Mouse (Mus musculus): Measurements from ENCODE around the gene B3gnt2. TPM values are rescaled to one million over a fixed set of nuclear protein-coding genes. Genes with fewer than 3 reads are reported as not detected.

B3gnt2 gene
- polyA plus RNA-seq, 1 experiment from 2014 or later = 8.4 TPM

- no peaks in the 10 kb centered on the region for H3K4me1 ChIP-seq (replicated peaks; ENCODE audit: control insufficient read depth, insufficient read depth, low read length)
- no peak overlapping the region for H3K4me2 ChIP-seq (ENCODE audit: low read length)
- DNase-seq (ENCODE audit: low spot score) (no peak), ATAC-seq (replicated peaks; ENCODE audit: low FRiP score, low TSS enrichment, low read depth) (no peak)
- WGBS = 96% methylated on average over 1 of the region's 1 CpGs
- H3K27ac ChIP-seq (ENCODE audit: low read depth) = no peak overlapping the region
- no peak overlapping the region for H3K4me3 ChIP-seq (ENCODE audit: low read depth, low read length)
- no peak overlapping the region for H3K9ac ChIP-seq (ENCODE audit: low read length)
- H3K9me3 ChIP-seq (ENCODE audit: control insufficient read depth, low read length) = no peaks in the 10 kb centered on the region
- no peaks in the 10 kb centered on the region for H3K27me3 ChIP-seq (replicated peaks; ENCODE audit: control insufficient read depth, insufficient read depth, low read length)
- no peaks in the 10 kb centered on the region for H3K36me3 ChIP-seq (ENCODE audit: control insufficient read depth, insufficient read depth, low read length)
These were observed 35.2 kb downstream of the B3gnt2 start for GRCm38 (mm10) chr11:22825548-22825947.

- WGBS = 78% methylated on average over 9 of the region's 9 CpGs
- ATAC-seq (replicated peaks; ENCODE audit: low FRiP score, low TSS enrichment, low read depth) = no peak
- DNase-seq (ENCODE audit: low spot score) = no peak
- H3K4me1 ChIP-seq (replicated peaks; ENCODE audit: control insufficient read depth, insufficient read depth, low read length) = no peaks in the 10 kb centered on the region
- no peak overlapping the region for H3K4me3 ChIP-seq (ENCODE audit: low read depth, low read length)
- no peak overlapping the region for H3K27ac ChIP-seq (ENCODE audit: low read depth)
- H3K27me3 ChIP-seq (replicated peaks; ENCODE audit: control insufficient read depth, insufficient read depth, low read length) = no peaks in the 10 kb centered on the region
- no peaks in the 10 kb centered on the region for H3K36me3 ChIP-seq (ENCODE audit: control insufficient read depth, insufficient read depth, low read length)
- H3K4me2 ChIP-seq (ENCODE audit: low read length) = no peak overlapping the region
- H3K9me3 ChIP-seq (ENCODE audit: control insufficient read depth, low read length) = no peaks in the 10 kb centered on the region
- H3K9ac ChIP-seq (ENCODE audit: low read length) = no peak overlapping the region
These were observed 36.6 kb downstream of the B3gnt2 start for GRCm38 (mm10) chr11:22824049-22824705.

- Histone ChIP-seq H3K27me3 (replicated peaks; ENCODE audit: control insufficient read depth, insufficient read depth, low read length) (no peaks in the 10 kb centered on the region), H3K4me2 (ENCODE audit: low read length) (no peak overlapping the region), H3K9ac (ENCODE audit: low read length) (no peak overlapping the region), H3K4me1 (replicated peaks; ENCODE audit: control insufficient read depth, insufficient read depth, low read length) (no peaks in the 10 kb centered on the region), H3K36me3 (ENCODE audit: control insufficient read depth, insufficient read depth, low read length) (no peaks in the 10 kb centered on the region), H3K27ac (ENCODE audit: low read depth) (no peak overlapping the region), H3K9me3 (ENCODE audit: control insufficient read depth, low read length) (no peaks in the 10 kb centered on the region), H3K4me3 (ENCODE audit: low read depth, low read length) (no peak overlapping the region)
- ATAC-seq (replicated peaks; ENCODE audit: low FRiP score, low TSS enrichment, low read depth) (no peak), DNase-seq (ENCODE audit: low spot score) (no peak)
- WGBS = 82% methylated on average over 3 of the region's 3 CpGs
These were observed 39.5 kb downstream of the B3gnt2 start for GRCm38 (mm10) chr11:22821243-22821642.

GRCm38 (mm10) chr11:22818371-22818770, 42.4 kb downstream of the B3gnt2 start:
- DNase-seq (ENCODE audit: low spot score) (no peak), ATAC-seq (replicated peaks; ENCODE audit: low FRiP score, low TSS enrichment, low read depth) (no peak)
- 76% methylated on average over 5 of the region's 5 CpGs for WGBS
- H3K4me2 ChIP-seq (ENCODE audit: low read length) = no peak overlapping the region
- no peaks in the 10 kb centered on the region for H3K9me3 ChIP-seq (ENCODE audit: control insufficient read depth, low read length)
- no peaks in the 10 kb centered on the region for H3K36me3 ChIP-seq (ENCODE audit: control insufficient read depth, insufficient read depth, low read length)
- no peaks in the 10 kb centered on the region for H3K4me1 ChIP-seq (replicated peaks; ENCODE audit: control insufficient read depth, insufficient read depth, low read length)
- no peak overlapping the region for H3K4me3 ChIP-seq (ENCODE audit: low read depth, low read length)
- H3K27me3 ChIP-seq (replicated peaks; ENCODE audit: control insufficient read depth, insufficient read depth, low read length) = no peaks in the 10 kb centered on the region
- no peak overlapping the region for H3K9ac ChIP-seq (ENCODE audit: low read length)
- no peak overlapping the region for H3K27ac ChIP-seq (ENCODE audit: low read depth)

- no peak overlapping the region for H3K27ac ChIP-seq (ENCODE audit: low read depth)
- ATAC-seq (replicated peaks; ENCODE audit: low FRiP score, low TSS enrichment, low read depth) (no peak), DNase-seq (ENCODE audit: low spot score) (no peak)
- H3K27me3 ChIP-seq (replicated peaks; ENCODE audit: control insufficient read depth, insufficient read depth, low read length) = no peaks in the 10 kb centered on the region
- H3K9me3 ChIP-seq (ENCODE audit: control insufficient read depth, low read length) = no peaks in the 10 kb centered on the region
- H3K9ac ChIP-seq (ENCODE audit: low read length) = no peak overlapping the region
- H3K4me2 ChIP-seq (ENCODE audit: low read length) = no peak overlapping the region
- H3K4me3 ChIP-seq (ENCODE audit: low read depth, low read length) = no peak overlapping the region
- no peaks in the 10 kb centered on the region for H3K36me3 ChIP-seq (ENCODE audit: control insufficient read depth, insufficient read depth, low read length)
- WGBS = 81% methylated on average over 7 of the region's 7 CpGs
- H3K4me1 ChIP-seq (replicated peaks; ENCODE audit: control insufficient read depth, insufficient read depth, low read length) = no peaks in the 10 kb centered on the region
These were observed 44.9 kb downstream of the B3gnt2 start for GRCm38 (mm10) chr11:22815877-22816276.

- ATAC-seq (replicated peaks; ENCODE audit: low FRiP score, low TSS enrichment, low read depth) (no peak), DNase-seq (ENCODE audit: low spot score) (no peak)
- Histone ChIP-seq H3K4me3 (ENCODE audit: low read depth, low read length) (no peak overlapping the region), H3K9me3 (ENCODE audit: control insufficient read depth, low read length) (no peaks in the 10 kb centered on the region), H3K27ac (ENCODE audit: low read depth) (no peak overlapping the region), H3K36me3 (ENCODE audit: control insufficient read depth, insufficient read depth, low read length) (no peaks in the 10 kb centered on the region), H3K4me1 (replicated peaks; ENCODE audit: control insufficient read depth, insufficient read depth, low read length) (no peaks in the 10 kb centered on the region), H3K27me3 (replicated peaks; ENCODE audit: control insufficient read depth, insufficient read depth, low read length) (no peaks in the 10 kb centered on the region), H3K4me2 (ENCODE audit: low read length) (no peak overlapping the region), H3K9ac (ENCODE audit: low read length) (no peak overlapping the region)
These were observed 45.6 kb downstream of the B3gnt2 start for GRCm38 (mm10) chr11:22815143-22815542.

GRCm38 (mm10) chr11:22813921-22814704, 46.6 kb downstream of the B3gnt2 start:
- H3K9me3 ChIP-seq (ENCODE audit: control insufficient read depth, low read length) = no peaks in the 10 kb centered on the region
- H3K36me3 ChIP-seq (ENCODE audit: control insufficient read depth, insufficient read depth, low read length) = no peaks in the 10 kb centered on the region
- WGBS = 78% methylated on average over 5 of the region's 5 CpGs
- H3K27me3 ChIP-seq (replicated peaks; ENCODE audit: control insufficient read depth, insufficient read depth, low read length) = no peaks in the 10 kb centered on the region
- ATAC-seq (replicated peaks; ENCODE audit: low FRiP score, low TSS enrichment, low read depth) (no peak), DNase-seq (ENCODE audit: low spot score) (no peak)
- H3K27ac ChIP-seq (ENCODE audit: low read depth) = no peak overlapping the region
- H3K4me2 ChIP-seq (ENCODE audit: low read length) = no peak overlapping the region
- no peak overlapping the region for H3K9ac ChIP-seq (ENCODE audit: low read length)
- no peak overlapping the region for H3K4me3 ChIP-seq (ENCODE audit: low read depth, low read length)
- H3K4me1 ChIP-seq (replicated peaks; ENCODE audit: control insufficient read depth, insufficient read depth, low read length) = no peaks in the 10 kb centered on the region

- no peak overlapping the region for H3K4me3 ChIP-seq (ENCODE audit: low read depth, low read length)
- DNase-seq (ENCODE audit: low spot score) = no peak
- 83% methylated on average over 3 of the region's 3 CpGs for WGBS
These were observed 47.3 kb downstream of the B3gnt2 start for GRCm38 (mm10) chr11:22813427-22813826.

GRCm38 (mm10) chr11:22811413-22811812, 49.3 kb downstream of the B3gnt2 start:
- no peak overlapping the region for H3K9ac ChIP-seq (ENCODE audit: low read length)
- H3K4me1 ChIP-seq (replicated peaks; ENCODE audit: control insufficient read depth, insufficient read depth, low read length) = no peaks in the 10 kb centered on the region
- H3K4me2 ChIP-seq (ENCODE audit: low read length) = no peak overlapping the region
- H3K9me3 ChIP-seq (ENCODE audit: control insufficient read depth, low read length) = no peaks in the 10 kb centered on the region
- no peaks in the 10 kb centered on the region for H3K36me3 ChIP-seq (ENCODE audit: control insufficient read depth, insufficient read depth, low read length)
- DNase-seq (ENCODE audit: low spot score) (no peak), ATAC-seq (replicated peaks; ENCODE audit: low FRiP score, low TSS enrichment, low read depth) (no peak)
- H3K27ac ChIP-seq (ENCODE audit: low read depth) = no peak overlapping the region
- no peak overlapping the region for H3K4me3 ChIP-seq (ENCODE audit: low read depth, low read length)
- 91% methylated on average over 3 of the region's 3 CpGs for WGBS
- no peaks in the 10 kb centered on the region for H3K27me3 ChIP-seq (replicated peaks; ENCODE audit: control insufficient read depth, insufficient read depth, low read length)

More at GRCm38 (mm10) chr11:22813427-22813826, 47.3 kb downstream of the B3gnt2 start:
- Histone ChIP-seq H3K27me3 (replicated peaks; ENCODE audit: control insufficient read depth, insufficient read depth, low read length) (no peaks in the 10 kb centered on the region), H3K4me2 (ENCODE audit: low read length) (no peak overlapping the region), H3K9me3 (ENCODE audit: control insufficient read depth, low read length) (no peaks in the 10 kb centered on the region), H3K27ac (ENCODE audit: low read depth) (no peak overlapping the region), H3K36me3 (ENCODE audit: control insufficient read depth, insufficient read depth, low read length) (no peaks in the 10 kb centered on the region), H3K9ac (ENCODE audit: low read length) (no peak overlapping the region), H3K4me1 (replicated peaks; ENCODE audit: control insufficient read depth, insufficient read depth, low read length) (no peaks in the 10 kb centered on the region)
- ATAC-seq (replicated peaks; ENCODE audit: low FRiP score, low TSS enrichment, low read depth) = no peak
